Mouse (Mus musculus) intestine, embryonic 14.5 days (tissue): ENCODE results near the gene Ldhal6b. TPM values are rescaled to one million over a fixed set of nuclear protein-coding genes. Genes with fewer than 3 reads are reported as not detected.

ENCODE experiments used
- microRNA-seq: library from miRNA; unstranded; fragments of <30 nt; microRNA quantifications from one replicate; pipeline ENCODE4, GENCODE M21; 2016
- polyA plus RNA-seq: library from polyadenylated mRNA; unstranded; fragments of >200 nt; fragmentation: Nextera tagmentation; extraction: Ambion mirVana; gene quantifications from 2 replicates; pipeline ENCODE4 v1.2.1, GENCODE M21; 2014

Gene Ldhal6b
- polyA plus RNA-seq, 1 experiment from 2014 or later = 0.14 TPM

Small RNAs within 50 kb of the gene (microRNA-seq; reads per million reads assigned to microRNA genes)
- not detected for gene Gm22475

Other genes starting within 250 kb of the Ldhal6b start
- 124 and 135 TPM in 2 replicates for gene Tmem242, start 21.5 kb upstream of the Ldhal6b start, polyA plus RNA-seq
- gene Zdhhc14, start 73.8 kb upstream of the Ldhal6b start, polyA plus RNA-seq = 2.1 and 2.6 TPM in 2 replicates